In genomic region chr11:104295656-104296055, GRCm38 (mm10) we compare ENCODE assay signal across 14 mouse cellular contexts.
DNase-seq lines count a peak whose midpoint lies in the region; ATAC-seq lines count a peak whose summit lies in the region.
"Had no signal": no experiment of that assay in that cellular context is flagged by ENCODE, and none has a peak within 500 bp of the region (broad histone marks: within the 10 kb centered on the region; RNA-seq: fewer than 3 reads in every experiment).

No protein-coding gene starts in this region.

- H3K9ac ChIP-seq in heart, embryonic 15.5 days, result no peak overlapping the region
- H3K9ac ChIP-seq in neural tube, embryonic 13.5 days, result no peak overlapping the region
- no peak overlapping the region for H3K9ac ChIP-seq in neural tube, embryonic 15.5 days (replicated peaks)
- H3K9ac ChIP-seq: forebrain, postnatal 0 days had no signal

- H3K4me2 ChIP-seq in heart, embryonic 15.5 days, result no peak overlapping the region
- H3K4me2 ChIP-seq in neural tube, embryonic 13.5 days, result no peak overlapping the region
- H3K4me2 ChIP-seq in neural tube, embryonic 15.5 days, result no peak overlapping the region

- WGBS in heart, embryonic 15.5 days, result 28% methylated on average over 6 of the region's 6 CpGs
- WGBS in neural tube, embryonic 13.5 days, result 36% methylated on average over 6 of the region's 6 CpGs
- 40% methylated on average over 6 of the region's 6 CpGs for WGBS in neural tube, embryonic 15.5 days

- intact Hi-C loops in heart, postnatal 36 days (cut with DNase I), result no loop called here

- no peak for DNase-seq in heart, postnatal 36 days
- DNase-seq in embryo, embryonic 11 days, result peak; percentile 25
- no peak for DNase-seq in thymus, postnatal 14 days
- DNase-seq in thymus, postnatal 10 days (ENCODE audit: low spot score in 2 of 2), result no peak
- DNase-seq in adrenal gland, postnatal 14 days, result no peak
- DNase-seq: cerebellum, postnatal 10 days; forebrain, postnatal 0 days; heart, postnatal 14 days; kidney, adult 9 months; right cerebral cortex, adult 18-20 months; thymus, adult 18-20 months had no signal

- H3K27ac ChIP-seq in heart, embryonic 15.5 days, result no peak overlapping the region
- 0 out of 2 replicates have a peak overlapping the region, but pooled peaks have one; percentile 5 for H3K27ac ChIP-seq in neural tube, embryonic 13.5 days (replicated peaks)
- H3K27ac ChIP-seq in neural tube, embryonic 15.5 days (replicated peaks), result no peak overlapping the region

- no peaks in the 10 kb centered on the region for H3K9me3 ChIP-seq in heart, embryonic 15.5 days (replicated peaks)
- no peaks in the 10 kb centered on the region for H3K9me3 ChIP-seq in neural tube, embryonic 13.5 days
- no peaks in the 10 kb centered on the region for H3K9me3 ChIP-seq in neural tube, embryonic 15.5 days (replicated peaks)

- 0 out of 2 replicates have a peak, but pooled peaks have one; percentile 27 for ATAC-seq in heart, embryonic 15.5 days (replicated peaks; ENCODE audit: insufficient number of reproducible peaks, insufficient read depth, low FRiP score, low read depth)
- ATAC-seq in neural tube, embryonic 13.5 days (ENCODE audit: low read depth), result no peak
- ATAC-seq in neural tube, embryonic 15.5 days (ENCODE audit: low FRiP score), result no peak
- ATAC-seq: forebrain, postnatal 0 days had no signal

- H3K36me3 ChIP-seq in heart, embryonic 15.5 days, result no peaks in the 10 kb centered on the region
- peaks cover 64% of the 10 kb centered on the region for H3K36me3 ChIP-seq in neural tube, embryonic 13.5 days
- peaks cover 64% of the 10 kb centered on the region for H3K36me3 ChIP-seq in neural tube, embryonic 15.5 days

- no peak overlapping the region for H3K4me3 ChIP-seq in heart, embryonic 15.5 days
- H3K4me3 ChIP-seq in neural tube, embryonic 13.5 days, result no peak overlapping the region
- H3K4me3 ChIP-seq in neural tube, embryonic 15.5 days (replicated peaks), result no peak overlapping the region

- H3K4me1 ChIP-seq in heart, embryonic 15.5 days (replicated peaks), result peaks cover 5% of the 10 kb centered on the region; the same call in 1 of the 2 replicates
- peaks cover 7% of the 10 kb centered on the region; the same call in 1 of the 2 replicates for H3K4me1 ChIP-seq in neural tube, embryonic 13.5 days (replicated peaks)
- peaks cover 5% of the 10 kb centered on the region; the same call in 1 of the 2 replicates for H3K4me1 ChIP-seq in neural tube, embryonic 15.5 days

- H3K27me3 ChIP-seq in heart, embryonic 15.5 days, result no peaks in the 10 kb centered on the region
- H3K27me3 ChIP-seq in neural tube, embryonic 13.5 days, result no peaks in the 10 kb centered on the region
- no peaks in the 10 kb centered on the region for H3K27me3 ChIP-seq in neural tube, embryonic 15.5 days (replicated peaks)
